Mouse (Mus musculus) T-cell, adult 2 months (primary cell): ENCODE data around the gene Ppif.

Experiments used
- DNase-seq: peaks from one replicate; pipeline ENCODE4 v3.0.0; 2022; ENCODE audit warnings: low spot score

The Ppif gene

DNA sequence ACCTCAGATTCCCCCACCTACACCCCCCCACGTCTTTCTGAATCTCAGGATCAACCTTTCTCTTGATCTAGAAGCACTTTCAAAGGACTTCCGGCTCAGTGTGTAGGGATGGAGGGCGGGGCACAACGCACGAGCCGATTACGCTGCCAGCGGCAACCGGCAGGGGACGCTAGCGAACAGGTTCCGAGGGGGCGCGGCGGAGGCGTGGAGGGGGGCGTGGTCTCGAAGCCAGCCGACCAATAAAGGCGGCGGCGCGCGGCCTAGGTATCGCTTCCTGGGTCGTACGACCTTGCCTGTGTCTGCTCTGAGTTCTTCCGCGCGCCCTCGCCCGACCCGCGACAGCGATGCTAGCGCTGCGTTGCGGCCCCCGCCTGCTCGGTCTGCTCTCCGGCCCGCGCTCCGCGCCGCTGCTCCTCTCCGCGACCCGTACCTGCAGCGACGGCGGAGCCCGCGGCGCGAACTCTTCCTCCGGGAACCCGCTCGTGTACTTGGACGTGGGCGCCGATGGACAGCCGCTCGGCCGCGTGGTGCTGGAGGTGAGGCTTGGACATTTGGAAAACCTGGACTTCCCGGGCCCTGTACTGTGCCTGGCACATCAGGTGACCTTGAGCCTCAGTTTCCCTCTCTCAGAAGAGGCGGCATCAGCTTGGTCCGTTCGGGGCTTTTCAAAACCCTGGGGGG is at the start of gene Ppif:
Gene Ppif (plus strand): TSS at position 267 of the 681 bp plus-strand sequence.
- DNase-seq, result peak; percentile 97

DNA sequence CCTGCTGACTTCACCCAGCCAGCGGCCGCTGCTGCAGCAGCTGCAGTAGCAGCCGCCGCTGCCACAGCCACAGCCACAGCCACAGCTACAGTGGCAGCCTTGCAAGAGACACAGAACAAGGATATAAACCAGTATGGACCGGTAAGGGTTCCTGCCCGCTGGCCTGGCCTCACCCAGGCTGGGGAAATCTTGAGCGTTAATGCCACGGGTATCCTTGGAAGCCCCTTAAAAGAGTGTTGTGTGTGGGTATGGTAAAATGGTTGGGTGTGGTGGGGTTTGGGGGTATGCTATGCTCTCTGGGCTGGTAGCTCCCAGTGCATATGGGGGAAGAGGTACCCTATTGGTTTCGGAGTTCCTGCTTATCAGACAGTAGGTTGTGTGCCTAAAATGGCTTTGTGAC is 48.2 kb upstream of the Ppif start:
- no peak for DNase-seq

DNA sequence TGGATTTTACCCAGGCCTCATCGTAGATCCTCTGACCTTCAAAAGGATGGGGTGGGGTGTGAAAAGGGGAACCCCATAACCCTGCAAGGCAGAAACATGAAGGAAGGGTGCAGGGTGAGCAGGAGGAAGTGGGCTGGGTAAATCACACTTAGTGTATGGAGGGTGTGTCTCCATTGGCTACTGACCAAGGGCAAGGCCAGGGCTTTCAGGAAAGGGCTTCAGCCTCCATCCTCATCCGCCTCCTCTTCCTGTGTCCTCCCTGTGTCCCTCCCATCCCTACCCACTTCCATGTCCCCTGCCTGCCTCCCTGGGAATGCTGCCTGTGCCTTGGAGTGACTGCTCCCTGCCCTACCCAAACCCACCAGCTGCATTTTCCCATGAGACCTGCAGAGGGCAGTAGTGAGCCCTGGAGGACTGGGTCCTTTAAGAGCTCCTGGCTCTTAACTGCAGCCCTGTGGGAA is 47.8 kb upstream of the Ppif start:
- DNase-seq, result peak; percentile 56

DNA sequence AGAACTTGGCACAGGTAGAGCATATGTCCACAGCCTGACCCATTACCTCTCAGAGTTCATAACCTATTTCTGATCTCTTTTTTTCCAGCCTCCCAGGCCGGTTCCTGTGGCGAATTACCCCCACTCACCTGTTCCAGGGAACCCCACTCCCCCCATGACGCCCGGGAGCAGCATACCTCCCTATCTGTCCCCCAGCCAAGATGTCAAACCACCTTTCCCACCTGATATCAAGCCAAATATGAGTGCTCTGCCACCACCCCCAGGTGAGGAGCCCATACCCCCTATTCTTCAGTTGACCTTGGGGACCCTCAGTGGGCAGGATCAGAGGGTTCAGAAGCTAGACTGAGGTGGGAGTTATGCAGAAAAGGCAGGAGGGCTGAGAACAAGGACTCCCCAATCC is 42.8 kb upstream of the Ppif start:
- no peak for DNase-seq

DNA sequence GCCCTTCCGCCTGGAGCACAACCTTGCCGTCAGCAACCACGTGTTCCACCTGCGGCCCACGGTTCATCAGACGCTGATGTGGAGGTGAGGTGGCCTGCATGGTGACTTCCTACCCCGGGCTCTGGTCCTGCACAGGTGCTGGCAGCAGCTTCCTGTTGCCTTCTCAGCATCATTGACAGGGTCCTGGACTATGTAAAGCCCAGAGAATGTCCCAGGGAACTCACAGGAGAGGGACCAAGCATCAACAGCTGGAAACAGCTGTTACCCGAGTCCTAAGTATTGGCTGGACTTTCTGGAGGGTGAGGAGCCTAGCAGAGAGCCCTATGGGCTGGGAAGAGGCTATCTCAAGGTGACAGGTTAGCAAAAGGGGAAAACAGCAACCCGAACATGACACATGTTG is 42.0 kb upstream of the Ppif start:
- DNase-seq, result no peak

DNA sequence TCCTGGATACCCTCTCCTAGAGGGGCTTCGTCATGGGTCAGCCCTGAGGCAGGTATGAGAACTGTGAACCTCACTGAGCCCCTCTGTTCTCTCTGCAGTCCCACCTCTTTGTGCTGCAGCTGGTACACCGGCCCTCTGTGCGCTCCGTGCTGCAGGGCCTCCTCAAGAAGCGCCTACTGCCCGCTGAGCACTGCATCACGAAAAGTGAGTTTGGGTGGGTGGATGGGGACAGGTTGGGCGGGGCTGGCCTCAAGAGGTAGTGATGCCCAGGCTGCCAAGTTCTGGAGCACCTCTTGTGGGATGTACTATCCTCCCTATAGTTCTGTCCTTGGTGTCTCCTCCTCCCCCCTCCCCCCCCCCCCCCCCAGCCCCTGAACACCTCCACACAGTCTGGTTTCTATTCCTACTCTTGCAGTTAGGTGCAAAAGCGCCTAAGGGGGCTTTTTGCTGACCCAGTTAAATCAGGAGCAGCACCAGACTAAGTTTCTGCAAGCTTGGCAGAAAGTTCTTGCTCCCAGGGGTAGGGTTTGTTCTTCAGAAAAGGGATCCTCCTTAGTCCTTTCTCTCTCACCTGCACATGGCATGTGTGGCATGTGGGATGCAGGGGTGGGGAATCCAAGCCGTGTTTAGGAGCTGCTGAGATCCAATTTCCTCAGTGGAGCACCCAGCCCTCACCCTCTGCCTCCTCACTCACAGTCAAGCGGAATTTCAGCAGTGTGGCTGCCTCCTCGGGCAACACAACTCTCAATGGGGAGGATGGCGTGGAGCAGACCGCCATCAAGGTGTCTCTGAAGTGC is 39.4 kb upstream of the Ppif start:
- no peak for DNase-seq

DNA sequence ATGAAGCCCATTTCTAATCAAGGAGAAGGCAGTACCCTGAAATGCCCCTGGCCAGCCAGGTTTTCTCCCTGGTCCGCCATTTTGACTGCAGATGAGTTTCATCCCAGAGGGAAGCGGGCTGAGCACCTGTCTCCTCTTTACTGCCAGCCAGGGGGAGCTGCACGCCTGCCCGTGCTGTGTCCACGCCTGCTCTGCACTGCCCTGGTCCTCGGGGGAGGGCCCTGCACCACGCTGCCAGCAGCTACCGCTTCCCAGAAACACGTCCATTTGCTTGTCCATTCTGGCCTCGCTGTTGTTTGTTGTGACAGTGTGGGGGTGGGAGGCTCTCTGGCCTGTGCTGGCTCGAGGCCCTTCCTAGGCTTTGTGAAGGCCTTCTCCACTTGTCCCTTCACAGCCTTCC is 33.3 kb upstream of the Ppif start:
- no peak for DNase-seq

DNA sequence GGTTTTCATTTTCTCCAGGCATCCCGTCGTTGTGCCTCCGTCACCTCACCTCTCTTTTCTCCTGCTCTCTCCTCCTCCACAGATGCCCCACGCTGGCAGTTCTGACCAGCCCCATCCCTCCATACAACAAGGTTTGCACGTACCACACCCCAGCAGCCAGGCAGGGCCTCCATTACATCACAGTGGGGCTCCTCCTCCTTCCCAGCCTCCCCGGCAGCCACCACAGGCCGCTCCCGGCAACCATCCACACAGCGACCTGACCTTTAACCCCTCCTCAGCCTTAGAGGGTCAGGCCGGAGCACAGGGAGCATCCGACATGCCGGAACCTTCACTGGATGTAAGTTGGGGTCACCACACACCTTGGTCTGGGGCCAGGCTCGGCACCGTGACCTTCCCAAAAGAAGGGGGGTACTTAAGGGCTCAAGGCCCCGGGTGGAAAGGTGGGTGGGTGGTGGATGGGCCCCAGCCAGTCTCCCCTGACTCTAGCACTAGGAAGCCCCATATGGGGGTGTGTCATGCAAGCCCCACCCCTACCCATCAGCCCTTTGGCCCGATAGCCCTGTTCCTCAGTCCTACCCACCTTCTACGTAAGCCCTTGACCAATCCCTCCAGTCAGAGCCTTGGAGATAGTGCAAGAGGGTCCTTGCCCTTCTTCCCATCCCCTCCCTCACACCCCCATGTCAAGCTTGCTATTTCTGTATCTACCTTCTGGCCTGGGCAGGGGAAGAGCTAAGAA is 32.6 kb upstream of the Ppif start:
- no peak for DNase-seq

DNA sequence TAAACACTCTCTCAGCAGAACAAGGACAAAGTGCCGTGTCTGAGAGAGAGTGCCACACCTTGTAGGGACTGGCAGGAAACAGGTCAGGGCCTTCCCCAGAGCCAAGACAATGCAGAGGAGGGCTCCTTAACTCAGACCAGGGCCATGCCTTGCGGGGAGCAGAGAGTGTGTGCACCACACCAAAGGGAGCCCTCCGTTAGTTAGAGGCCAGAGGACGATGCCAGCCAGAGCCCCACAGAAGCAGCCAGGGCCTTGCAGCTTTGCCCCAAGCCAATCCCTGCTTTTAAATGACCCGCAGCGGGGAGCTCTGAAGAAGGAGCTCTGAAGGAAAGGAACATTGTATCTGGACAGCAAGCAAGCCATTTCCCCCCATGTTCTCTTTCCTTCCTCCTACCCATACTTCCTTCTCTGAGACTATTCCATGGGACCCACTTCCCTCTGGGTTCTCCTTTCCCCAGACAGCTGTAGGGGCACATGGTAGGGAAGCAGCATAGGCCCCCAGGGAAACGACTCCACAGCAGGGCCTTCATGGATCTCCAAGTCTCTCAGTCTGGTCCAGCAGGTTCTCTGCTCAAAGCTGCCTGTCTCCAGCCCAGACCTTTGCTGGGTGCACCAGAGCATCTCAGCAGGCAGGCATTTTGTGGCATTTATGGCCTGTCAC is 30.2 kb upstream of the Ppif start:
- no peak for DNase-seq

DNA sequence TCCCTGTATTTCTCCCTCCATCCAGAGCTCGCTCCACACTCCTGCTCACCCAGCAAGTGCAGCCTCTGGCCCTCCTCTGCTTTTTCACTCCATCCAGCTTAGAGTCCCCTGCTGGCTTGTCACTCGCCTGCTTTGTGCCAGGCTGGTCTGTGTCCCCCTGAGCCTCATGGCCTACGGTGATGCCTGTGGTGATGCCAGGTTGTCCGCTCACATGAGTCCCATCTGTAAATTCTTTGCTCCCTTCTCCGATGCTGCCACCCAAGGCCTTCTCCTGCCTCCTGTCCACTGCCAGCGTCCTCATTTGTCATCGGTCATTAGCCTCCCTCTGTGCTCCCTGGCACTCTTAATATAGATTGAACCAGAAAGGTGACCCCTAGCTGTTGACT is 29.7 kb upstream of the Ppif start:
- no peak for DNase-seq

DNA sequence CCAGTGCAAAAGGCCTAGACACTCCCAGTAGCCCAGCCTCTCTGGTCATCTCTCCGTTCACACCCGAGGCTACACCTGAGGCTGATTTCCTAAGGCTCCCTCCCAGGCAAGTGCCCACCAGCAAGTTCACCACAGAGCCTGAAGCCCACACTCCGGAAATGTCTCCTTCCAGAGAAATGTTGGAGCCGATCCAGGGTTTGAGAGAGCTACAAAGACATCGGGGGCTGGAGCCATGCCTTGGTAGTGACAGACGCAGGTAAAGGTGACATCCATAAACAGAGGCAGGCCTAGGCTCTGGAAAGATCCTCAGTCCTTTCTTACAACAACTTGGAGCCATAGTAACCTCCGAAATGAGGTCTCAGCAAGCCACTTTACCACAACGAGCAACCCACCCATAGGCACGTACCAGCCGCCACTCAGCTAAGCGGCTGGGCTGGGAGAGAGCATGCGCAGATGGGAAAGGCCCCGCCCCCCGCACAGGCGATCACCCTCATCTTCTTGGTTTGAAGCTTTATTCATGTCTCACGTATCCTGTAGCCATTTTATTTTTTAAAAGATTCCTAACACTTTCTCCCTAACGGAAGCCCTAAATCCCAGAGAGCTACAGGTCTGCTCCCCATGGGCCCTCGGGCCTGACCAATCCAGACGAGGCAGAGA is 28.5 kb upstream of the Ppif start:
- no peak for DNase-seq

DNA sequence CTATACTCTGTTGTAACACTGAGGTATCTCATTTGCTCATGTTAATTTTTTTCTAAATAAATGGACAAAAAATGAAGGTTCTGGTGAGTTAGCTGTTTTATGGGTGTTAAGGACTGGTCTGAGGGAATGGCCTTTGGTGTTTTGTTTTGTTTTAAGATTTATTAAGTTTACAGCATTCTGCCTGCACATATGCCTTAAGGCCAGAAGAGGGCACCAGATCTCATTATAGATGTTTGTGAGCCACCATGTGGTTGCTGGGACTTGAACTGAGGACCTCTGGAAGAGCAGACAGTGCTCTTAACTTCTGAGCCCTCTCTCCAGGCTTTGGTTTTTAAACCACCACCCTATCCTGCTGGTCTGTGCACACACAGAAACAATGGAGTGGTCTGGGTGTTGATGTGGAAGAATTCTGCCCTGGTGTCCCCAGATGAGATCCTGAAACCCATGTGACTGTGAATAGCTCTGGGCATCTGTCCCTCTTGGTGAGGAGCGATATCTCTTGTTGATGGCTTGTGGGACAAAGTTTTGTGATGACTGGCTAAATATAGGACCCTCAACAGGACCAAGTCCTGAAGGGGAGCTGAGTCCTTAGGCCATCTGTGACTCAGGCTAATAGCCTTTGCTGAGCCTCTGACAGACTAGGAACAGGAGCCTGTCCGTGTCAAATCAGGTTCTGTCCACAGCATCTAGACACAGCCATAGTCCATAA is 27.1 kb upstream of the Ppif start:
- DNase-seq, result peak; percentile 8

DNA sequence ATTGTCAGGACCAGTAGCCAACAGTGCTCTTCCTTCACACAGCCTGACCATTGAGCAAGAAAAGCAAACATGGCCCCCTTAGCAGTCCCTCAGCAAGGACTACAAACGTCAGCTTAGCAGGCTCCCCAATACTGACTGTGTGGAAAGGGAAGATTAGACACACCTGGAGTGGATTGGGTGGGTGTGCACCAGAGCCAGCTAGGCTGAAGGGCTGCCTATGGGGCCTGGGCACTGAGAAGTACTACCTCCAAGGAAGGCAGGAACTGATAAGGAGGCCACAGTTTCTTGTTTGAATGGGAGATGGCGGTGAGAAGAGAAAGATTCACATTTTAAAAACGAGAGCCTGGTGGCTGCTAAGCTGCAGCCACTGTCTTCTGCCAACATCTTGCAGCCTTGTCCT is 26.4 kb upstream of the Ppif start:
- DNase-seq, result no peak

DNA sequence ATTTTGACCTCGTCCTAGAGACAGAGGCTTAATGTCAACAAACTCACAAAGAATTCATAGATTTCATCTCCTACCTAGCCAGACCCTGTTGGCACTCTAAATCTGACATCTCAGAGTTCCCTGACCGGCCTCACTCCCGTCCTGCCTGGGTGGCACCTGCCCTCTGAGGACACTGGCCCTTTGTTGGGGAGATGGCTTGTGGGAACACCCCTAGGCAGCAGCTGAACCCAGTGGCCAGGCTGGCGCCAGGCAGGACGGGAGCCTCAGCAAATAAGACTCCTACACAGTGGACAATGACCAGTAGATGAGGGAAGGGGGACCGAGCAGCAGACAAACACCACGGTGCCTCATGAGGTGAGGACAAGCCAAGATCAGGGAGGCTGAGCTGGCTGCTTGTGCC is 14.3 kb upstream of the Ppif start:
- no peak for DNase-seq

DNA sequence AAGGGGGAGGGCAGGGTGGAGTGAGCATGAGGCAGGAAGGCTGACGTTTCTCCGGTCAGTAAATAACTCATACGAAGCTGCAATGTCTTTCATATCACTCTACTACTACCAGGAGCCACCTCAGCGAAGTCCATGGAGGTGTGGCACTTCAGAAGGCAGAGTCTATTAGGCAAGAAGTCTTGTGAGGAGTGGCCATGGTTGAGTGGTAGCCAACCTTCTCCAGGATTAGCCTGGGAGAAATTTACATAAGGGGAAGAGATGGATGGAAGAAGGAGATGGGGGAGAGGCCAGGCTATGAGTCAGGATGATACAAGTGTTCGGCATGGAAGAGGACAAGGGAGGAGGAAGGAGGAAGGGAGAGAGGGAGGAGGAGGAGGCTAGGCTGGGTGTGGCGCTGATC is 11.9 kb upstream of the Ppif start:
- no peak for DNase-seq

DNA sequence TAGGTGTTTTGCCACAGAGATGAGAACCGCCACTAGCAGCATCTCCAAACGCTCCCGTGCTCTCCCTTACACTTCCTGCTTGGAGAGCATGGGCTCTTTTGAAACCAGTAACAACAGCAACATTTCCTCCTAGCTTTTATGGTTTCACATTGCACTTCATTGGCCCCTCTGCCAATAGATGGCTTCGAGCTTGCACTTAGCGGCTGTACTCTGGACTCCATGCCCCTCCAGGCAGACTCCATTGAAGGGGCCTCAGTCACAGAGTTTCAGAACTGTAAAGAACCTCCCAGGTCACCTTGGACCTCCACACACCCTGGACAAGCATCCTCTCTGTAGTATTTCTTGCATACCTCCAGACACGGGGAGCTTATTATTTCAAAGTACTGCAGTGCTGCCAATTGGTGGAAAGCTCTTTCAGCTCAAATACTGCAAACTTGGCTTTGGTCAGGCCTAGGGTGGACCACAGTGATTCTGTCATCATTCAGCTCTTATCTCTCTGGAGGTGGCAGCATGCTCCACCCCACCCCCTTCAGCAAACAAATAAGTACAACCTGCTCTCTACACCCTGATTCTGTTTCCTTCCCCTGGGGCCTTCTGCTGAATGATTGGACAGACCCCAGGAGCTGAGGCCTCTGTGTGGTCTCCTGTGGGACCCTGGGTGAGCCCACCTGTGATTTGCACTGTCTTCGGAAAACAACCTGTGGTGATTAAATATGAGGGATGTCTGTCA is 7.6 kb upstream of the Ppif start:
- no peak for DNase-seq

DNA sequence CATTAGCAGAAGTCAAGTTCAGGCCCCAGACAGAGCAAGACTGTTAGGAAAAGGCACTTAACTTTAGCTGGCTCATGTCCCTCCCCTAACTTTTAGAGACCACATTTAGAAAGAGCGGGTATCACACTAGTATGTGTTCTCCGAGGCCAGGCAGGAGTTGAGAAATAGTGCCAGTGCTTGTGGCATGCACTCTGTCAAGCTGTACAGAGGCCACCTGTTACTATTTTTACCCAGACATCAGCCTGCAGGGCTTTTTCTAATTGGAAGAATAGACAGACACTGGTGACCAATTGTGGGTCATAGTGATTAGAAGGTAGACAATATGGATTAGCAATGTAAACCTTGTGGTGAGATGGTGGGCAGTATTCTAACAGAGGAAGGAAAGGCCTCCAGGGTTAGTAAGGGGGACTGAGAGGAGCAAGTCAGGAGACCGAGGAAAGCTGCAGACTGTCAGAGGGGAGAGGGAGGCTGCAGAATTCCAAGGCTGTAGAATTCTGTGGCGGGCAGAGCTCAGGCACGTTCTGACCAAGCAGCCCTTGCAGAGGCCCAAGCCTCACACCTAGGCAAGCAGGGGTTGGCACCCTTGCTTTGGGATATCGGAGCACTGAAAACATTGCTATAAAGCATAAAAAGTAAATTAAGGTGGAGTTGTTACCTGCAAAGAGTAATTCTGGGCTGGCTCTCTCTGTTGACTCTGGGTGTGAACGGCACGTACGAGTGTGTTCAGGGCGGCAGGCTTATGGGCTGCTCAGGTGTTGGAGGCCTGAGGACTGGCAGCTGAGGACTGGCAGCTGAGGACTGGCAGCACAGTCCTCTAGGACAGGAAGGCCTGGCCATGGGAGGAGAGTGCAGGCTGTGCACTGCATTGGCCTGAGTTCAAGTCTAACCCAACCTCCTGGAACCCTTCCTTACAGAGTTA is 6.7 kb upstream of the Ppif start:
- DNase-seq, result no peak

DNA sequence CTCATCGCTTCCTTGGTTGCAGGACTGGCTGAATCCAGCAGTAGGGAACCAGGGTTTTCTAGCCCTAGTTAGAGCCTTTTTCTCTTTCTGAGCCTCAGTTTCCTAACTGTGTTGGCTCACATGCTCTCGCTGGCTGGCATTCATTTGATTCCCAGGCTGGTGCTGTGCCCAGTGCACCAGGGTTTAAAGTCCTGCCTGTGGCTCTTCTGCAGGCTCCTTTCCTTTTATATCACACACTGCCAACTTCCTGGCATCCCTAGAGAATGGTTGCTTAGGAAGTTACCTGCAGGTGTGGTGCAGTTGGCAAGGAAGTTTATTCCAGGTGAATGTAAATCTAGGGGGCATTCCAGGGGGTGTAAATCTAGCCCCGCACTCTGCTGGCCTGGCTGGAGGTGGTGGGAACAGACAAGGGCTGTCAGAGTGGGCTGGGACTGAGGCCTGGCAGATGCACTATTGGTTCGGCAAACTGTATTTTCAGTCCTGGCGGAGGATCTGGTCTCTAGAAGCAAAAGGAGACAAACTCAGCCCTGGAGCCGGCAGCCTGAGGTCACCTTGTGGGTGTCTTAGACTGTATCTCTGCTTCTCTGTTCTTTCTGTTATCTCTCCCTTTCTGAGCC is 575 bp upstream of the Ppif start:
- DNase-seq, result no peak

DNA sequence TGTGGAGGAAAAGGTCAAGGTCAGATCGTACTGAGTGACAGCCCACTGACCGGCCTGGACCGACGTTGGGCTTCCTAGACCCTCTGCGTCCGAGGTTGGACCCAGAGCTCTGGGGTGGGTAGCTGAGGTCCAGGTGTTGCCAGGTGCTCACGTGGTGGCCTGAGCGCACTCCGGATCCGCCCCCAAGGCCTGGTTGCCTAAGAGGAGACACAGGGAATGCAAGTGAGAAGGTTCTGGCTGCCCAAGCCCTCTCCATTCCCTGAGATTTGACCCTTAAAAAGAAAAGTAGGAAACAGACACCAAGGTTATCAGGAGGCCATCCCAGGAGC is 579 bp downstream of the Ppif start:
- no peak for DNase-seq
